Mouse (Mus musculus) frontal cortex, postnatal 14 days (tissue): Measurements from ENCODE around the gene Cnksr1.
"Not testable (repeated sequence)": the region's sequence is repeated elsewhere in the genome, so short reads cannot be mapped to it uniquely, and the experiment has no call there.

Experiments used
- DNase-seq, 2 experiments: peaks; one replicate each; pipeline ENCODE4 v3.0.0; 2022; ENCODE audit warnings: low spot score in 2 of 2

The Cnksr1 gene

GRCm38 (mm10) chr4:134238279-134238651 is at the start of gene Cnksr1:
TSS of gene Cnksr1 (minus strand) at chr4:134238399.
- no peak for DNase-seq

- peak; percentile 54 to 58 for DNase-seq
These were observed 49.4 kb upstream of the Cnksr1 start, which contains the start of gene Pdik1l for GRCm38 (mm10) chr4:134287575-134288025. TSS of gene Pdik1l (minus strand) at chr4:134287895.

- DNase-seq = peak; percentile 87 to 95
These were observed 49.0 kb upstream of the Cnksr1 start for GRCm38 (mm10) chr4:134287168-134287564.

GRCm38 (mm10) chr4:134286226-134287167 is 48.3 kb upstream of the Cnksr1 start:
- DNase-seq = no peak

GRCm38 (mm10) chr4:134284942-134285341 is 46.7 kb upstream of the Cnksr1 start:
- DNase-seq = no peak

GRCm38 (mm10) chr4:134273417-134274345 is 35.5 kb upstream of the Cnksr1 start:
- DNase-seq = no peak

- DNase-seq = no peak
These were observed 34.7 kb upstream of the Cnksr1 start for GRCm38 (mm10) chr4:134272731-134273416.

GRCm38 (mm10) chr4:134271979-134272378 is 33.8 kb upstream of the Cnksr1 start:
- no peak for DNase-seq

- DNase-seq = not testable (repeated sequence)
These were observed 31.4 kb upstream of the Cnksr1 start for GRCm38 (mm10) chr4:134269622-134270021.

- DNase-seq = no peak
These were observed 30.0 kb upstream of the Cnksr1 start for GRCm38 (mm10) chr4:134268102-134268655.

GRCm38 (mm10) chr4:134265860-134266585 is 27.8 kb upstream of the Cnksr1 start:
- no peak for DNase-seq

GRCm38 (mm10) chr4:134263191-134263590 is 25.0 kb upstream of the Cnksr1 start:
- DNase-seq = no peak

- no peak for DNase-seq
These were observed 20.2 kb upstream of the Cnksr1 start for GRCm38 (mm10) chr4:134258354-134258753.

- no peak for DNase-seq
These were observed 19.2 kb upstream of the Cnksr1 start for GRCm38 (mm10) chr4:134257198-134258009.

GRCm38 (mm10) chr4:134256407-134257197 is 18.4 kb upstream of the Cnksr1 start:
- no peak for DNase-seq

- DNase-seq = no peak
These were observed 17.7 kb upstream of the Cnksr1 start for GRCm38 (mm10) chr4:134255854-134256253.

- no peak for DNase-seq
These were observed 16.6 kb upstream of the Cnksr1 start for GRCm38 (mm10) chr4:134254835-134255234.

GRCm38 (mm10) chr4:134253722-134254324 is 15.6 kb upstream of the Cnksr1 start, which contains the start of gene Grrp1:
TSS of gene Grrp1 (minus strand) at chr4:134254106.
- no peak for DNase-seq
